Mouse (Mus musculus): Measurements from ENCODE around the gene Adam26b. TPM values are rescaled to one million over a fixed set of nuclear protein-coding genes. Genes with fewer than 3 reads are reported as not detected.
"Not testable (repeated sequence)": the region's sequence is repeated elsewhere in the genome, so short reads cannot be mapped to it uniquely, and the experiment has no call there.

Adam26b gene
- not detected in 2 replicates for polyA plus RNA-seq (2016; fragmentation: Nextera tagmentation; extraction: Ambion mirVana)

GRCm38 (mm10) chr8:43528006-43528405 is at the start of gene Adam26b:
Adam26b (minus strand) TSS chr8:43528106.
- not testable (repeated sequence) for H3K9me3 ChIP-seq (replicated peaks); H3K27me3 ChIP-seq (replicated peaks); ATAC-seq (ENCODE audit: insufficient number of reproducible peaks, low FRiP score); H3K4me2 ChIP-seq; H3K9ac ChIP-seq; H3K27ac ChIP-seq (ENCODE audit: poor library complexity, severe bottlenecking); H3K36me3 ChIP-seq; H3K4me1 ChIP-seq (replicated peaks); H3K4me3 ChIP-seq

- H3K27ac ChIP-seq (ENCODE audit: poor library complexity, severe bottlenecking); H3K36me3 ChIP-seq; H3K4me3 ChIP-seq; H3K4me2 ChIP-seq; ATAC-seq (ENCODE audit: insufficient number of reproducible peaks, low FRiP score); H3K9me3 ChIP-seq (replicated peaks); H3K9ac ChIP-seq; H3K4me1 ChIP-seq (replicated peaks); H3K27me3 ChIP-seq (replicated peaks): not testable (repeated sequence)
- WGBS = 89% methylated on average over 2 of the region's 2 CpGs
These were observed 48.7 kb upstream of the Adam26b start, which contains the start of gene Adam26a for GRCm38 (mm10) chr8:43576607-43577006. Adam26a (minus strand) TSS chr8:43576707.

Other genes starting within 250 kb of the Adam26b start
- not detected in 2 replicates for gene Zfp42, start 221.1 kb downstream of the Adam26b start, polyA plus RNA-seq (2016; fragmentation: Nextera tagmentation; extraction: Ambion mirVana)
- gene Adam26a, start 48.6 kb upstream of the Adam26b start, polyA plus RNA-seq (2016; fragmentation: Nextera tagmentation; extraction: Ambion mirVana) = not detected in 2 replicates
- not detected in 2 replicates for gene Gm5346, start 99.2 kb upstream of the Adam26b start, polyA plus RNA-seq (2016; fragmentation: Nextera tagmentation; extraction: Ambion mirVana)
- gene Adam34, start 181.9 kb upstream of the Adam26b start, polyA plus RNA-seq (2016; fragmentation: Nextera tagmentation; extraction: Ambion mirVana) = not detected in 2 replicates